Mouse (Mus musculus): ENCODE results near the gene Flcn. TPM values are rescaled to one million over a fixed set of nuclear protein-coding genes. Genes with fewer than 3 reads are reported as not detected.

Flcn gene
- total and polyA plus RNA-seq, 3 experiments, result 31.7 to 36.1 (median 35.1) TPM

DNA sequence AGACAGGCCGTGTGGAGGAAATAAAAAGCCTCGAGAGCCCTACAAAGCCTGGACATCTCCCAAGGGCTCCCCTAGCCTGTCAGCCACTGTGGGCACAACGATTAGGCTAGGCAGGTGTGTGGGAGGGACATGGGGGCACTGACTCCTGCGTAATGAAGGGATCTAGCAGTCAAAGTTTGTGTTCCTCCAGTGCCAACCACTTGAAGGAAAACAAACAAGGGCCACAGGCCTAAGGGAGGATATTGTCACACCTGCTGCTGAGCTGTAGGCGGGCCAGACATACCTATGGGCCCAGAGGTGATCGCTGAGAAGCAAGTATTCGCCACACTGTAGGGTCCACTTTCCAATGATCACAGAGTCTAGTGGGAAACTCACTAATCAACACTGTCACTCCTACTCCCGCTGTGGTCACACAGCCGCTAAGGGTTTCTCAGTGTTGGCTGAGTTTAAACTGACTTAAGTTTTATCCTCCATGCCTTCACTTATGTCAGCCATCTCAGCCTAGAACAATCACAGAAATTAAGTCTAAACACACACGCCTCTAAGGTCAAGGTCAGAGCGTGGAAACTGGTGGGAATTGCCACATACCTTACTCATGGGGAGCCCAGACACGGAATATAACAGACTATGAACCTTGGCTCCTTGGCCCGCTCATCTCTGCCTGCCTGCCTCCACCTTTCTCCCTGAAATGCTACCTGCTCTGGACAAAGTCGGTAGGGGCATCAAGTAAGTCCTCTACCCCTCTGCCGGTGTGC is 23.2 kb downstream of the Flcn start:
- Histone ChIP-seq H3K27ac (ENCODE audit: insufficient read depth, low read depth) (no peak overlapping the region), H3K36me3 (replicated peaks in 1 of 2; ENCODE audit: control insufficient read depth in 1 of 2, insufficient read depth in 1 of 2, low read length in 1 of 2) (peaks cover 4 to 5% of the 10 kb centered on the region in 2 experiments), H3K27me3 (replicated peaks) (no peaks in the 10 kb centered on the region), H3K9ac (ENCODE audit: insufficient read depth, low read depth) (no peak overlapping the region), H3K4me1 (ENCODE audit: control insufficient read depth in 1 of 2, insufficient read depth in 2 of 2) (peaks cover 3 to 6% of the 10 kb centered on the region in 2 experiments), H3K9me3 (replicated peaks; ENCODE audit: low read length) (no peaks in the 10 kb centered on the region), H3K4me2 (ENCODE audit: insufficient read depth, low read depth, poor library complexity, severe bottlenecking) (no peak overlapping the region), H3K79me2 (replicated peaks; ENCODE audit: control insufficient read depth, extremely low read depth, insufficient read depth, poor library complexity, severe bottlenecking) (no peaks in the 10 kb centered on the region), H3K4me3 (replicated peaks in 1 of 3; ENCODE audit: low read depth in 2 of 3, low read length in 2 of 3, poor library complexity in 1 of 3) (no peak overlapping the region)
- no peak for DNase-seq (ENCODE audit: extremely low read depth)
- TF ChIP-seq MAZ (IDR thresholded peaks at IDR 0.05; ENCODE audit: low read depth, low read length), result no peak
- no peak for TF ChIP-seq CHD1 (IDR thresholded peaks at IDR 0.05; ENCODE audit: low read depth, low read length)
- TF ChIP-seq ZNF384 (IDR thresholded peaks at IDR 0.05; ENCODE audit: low read depth, low read length), result no peak
- TF ChIP-seq MYC (IDR thresholded peaks at IDR 0.05; ENCODE audit: low read depth, low read length), result no peak
- no peak for TF ChIP-seq UBTF (IDR thresholded peaks at IDR 0.05; ENCODE audit: low read depth, low read length)
- TF ChIP-seq POLR2AphosphoS2 (IDR thresholded peaks at IDR 0.05; ENCODE audit: low read depth, low read length), result no peak
- TF ChIP-seq MAX (IDR thresholded peaks at IDR 0.05; ENCODE audit: low read length), result no peak
- no peak for TF ChIP-seq ELF1 (IDR thresholded peaks at IDR 0.05; ENCODE audit: low read depth, low read length)
- no peak for TF ChIP-seq NRF1 (IDR thresholded peaks at IDR 0.05; ENCODE audit: low read depth, low read length)
- TF ChIP-seq ZKSCAN1 (IDR thresholded peaks at IDR 0.05; ENCODE audit: borderline replicate concordance, low read depth, low read length), result no peak
- no peak for TF ChIP-seq MXI1 (IDR thresholded peaks at IDR 0.05; ENCODE audit: low read depth, low read length)
- TF ChIP-seq PAX5 (IDR thresholded peaks at IDR 0.05; ENCODE audit: low read length), result no peak
- no peak for TF ChIP-seq USF2 (conservative IDR thresholded peaks at IDR 0.05; ENCODE audit: low read depth, low read length)
- TF ChIP-seq NELFE (IDR thresholded peaks at IDR 0.05; ENCODE audit: low read depth, low read length), result no peak
- TF ChIP-seq ZC3H11A (IDR thresholded peaks at IDR 0.05; ENCODE audit: low read depth, low read length), result no peak
- in situ Hi-C loops (cut with MboI; ENCODE audit: low pct_ligation_motif_present, low pct_unique_long_range_greater_than_20kb, low sequenced_read_pairs), result no loop called here
- dilution Hi-C loops (cut with MboI; ENCODE audit: extremely low pct_ligation_motif_present, extremely low pct_unique_long_range_greater_than_20kb, low sequenced_read_pairs), result loop anchor here (25.0 kb wide), 1 partner anchor 174 kb away; no protein-coding TSS in a partner anchor

DNA sequence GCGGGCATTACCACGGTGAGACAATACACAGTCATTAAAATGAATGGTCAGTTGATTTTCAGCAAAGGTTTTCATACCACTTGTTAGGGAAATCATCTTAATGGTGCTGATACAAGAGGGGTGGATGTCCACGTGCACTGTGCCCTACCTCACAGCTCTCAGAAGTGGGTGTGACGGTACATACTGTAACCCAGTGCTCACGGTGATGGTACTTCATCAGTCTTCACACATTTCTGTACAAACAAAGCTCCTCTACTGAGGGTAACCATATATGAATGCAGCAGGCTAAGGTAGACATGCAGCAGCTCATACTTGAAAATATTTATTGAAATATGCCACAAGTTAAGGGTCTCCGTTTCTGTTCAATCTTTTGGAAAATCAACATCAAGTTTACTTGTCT is 26.2 kb downstream of the Flcn start:
- Histone ChIP-seq H3K9ac (ENCODE audit: insufficient read depth, low read depth) (no peak overlapping the region), H3K9me3 (replicated peaks; ENCODE audit: low read length) (no peaks in the 10 kb centered on the region), H3K36me3 (replicated peaks in 1 of 2; ENCODE audit: control insufficient read depth in 1 of 2, insufficient read depth in 1 of 2, low read length in 1 of 2) (peaks cover 0 to 3% of the 10 kb centered on the region in 2 experiments), H3K27me3 (replicated peaks) (no peaks in the 10 kb centered on the region), H3K4me1 (ENCODE audit: control insufficient read depth in 1 of 2, insufficient read depth in 2 of 2) (peaks cover 3 to 6% of the 10 kb centered on the region in 2 experiments), H3K4me2 (ENCODE audit: insufficient read depth, low read depth, poor library complexity, severe bottlenecking) (no peak overlapping the region), H3K27ac (ENCODE audit: insufficient read depth, low read depth) (no peak overlapping the region), H3K4me3 (replicated peaks in 1 of 3; ENCODE audit: low read depth in 2 of 3, low read length in 2 of 3, poor library complexity in 1 of 3) (no peak overlapping the region), H3K79me2 (replicated peaks; ENCODE audit: control insufficient read depth, extremely low read depth, insufficient read depth, poor library complexity, severe bottlenecking) (no peaks in the 10 kb centered on the region)
- no peak for TF ChIP-seq RAD21 (IDR thresholded peaks at IDR 0.05; ENCODE audit: low read depth, low read length)
- TF ChIP-seq ZC3H11A (IDR thresholded peaks at IDR 0.05; ENCODE audit: low read depth, low read length), result no peak
- TF ChIP-seq ZNF384 (IDR thresholded peaks at IDR 0.05; ENCODE audit: low read depth, low read length), result no peak
- no peak for TF ChIP-seq MAFK (IDR thresholded peaks at IDR 0.05; ENCODE audit: insufficient replicate concordance, low read length)
- TF ChIP-seq HCFC1 (IDR thresholded peaks at IDR 0.05; ENCODE audit: low read depth, low read length), result no peak
- in situ Hi-C loops (cut with MboI; ENCODE audit: low pct_ligation_motif_present, low pct_unique_long_range_greater_than_20kb, low sequenced_read_pairs) (no loop called here), dilution Hi-C loops (cut with MboI; ENCODE audit: extremely low pct_ligation_motif_present, extremely low pct_unique_long_range_greater_than_20kb, low sequenced_read_pairs) (loop anchor here (25.0 kb wide), 1 partner anchor 171 kb away; no protein-coding TSS in a partner anchor)
- DNase-seq (ENCODE audit: extremely low read depth), result no peak
